Mouse (Mus musculus): Measurements from ENCODE around the gene Nfe2l3. TPM values are rescaled to one million over a fixed set of nuclear protein-coding genes. Genes with fewer than 3 reads are reported as not detected.

Gene Nfe2l3
- polyA plus RNA-seq, 1 experiment from 2014 or later: 0.95 TPM

DNA sequence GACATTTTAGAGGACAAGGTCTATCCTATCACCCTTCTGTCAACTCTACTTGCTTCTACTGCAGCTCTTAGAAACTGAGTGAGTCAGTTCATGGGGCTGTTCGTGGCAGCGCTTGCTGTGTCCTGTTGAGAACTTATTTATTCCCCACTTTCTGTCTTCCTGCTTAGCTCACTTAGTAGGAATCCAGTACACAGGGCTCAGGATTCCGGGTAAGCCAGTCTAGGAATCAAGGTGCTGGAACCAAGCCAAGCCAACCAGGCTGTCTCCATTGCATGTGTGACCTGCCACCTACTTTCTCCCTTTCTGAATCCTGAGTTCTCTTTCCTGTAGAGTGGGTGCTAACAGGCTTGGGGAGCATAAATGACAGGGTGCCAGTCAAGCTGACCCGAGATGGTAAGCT lies 5.2 kb downstream of the Nfe2l3 start:
- Histone ChIP-seq H3K9me3 (ENCODE audit: control insufficient read depth, low read length) (no peaks in the 10 kb centered on the region), H3K4me3 (ENCODE audit: low read length) (no peak overlapping the region), H3K9ac (ENCODE audit: low read depth, low read length) (no peak overlapping the region), H3K4me2 (ENCODE audit: low read depth, low read length) (no peak overlapping the region), H3K4me1 (ENCODE audit: control insufficient read depth, insufficient read depth, low read length) (no peaks in the 10 kb centered on the region), H3K36me3 (ENCODE audit: control insufficient read depth, insufficient read depth, low read length) (no peaks in the 10 kb centered on the region), H3K27ac (ENCODE audit: low read length) (no peak overlapping the region), H3K27me3 (replicated peaks; ENCODE audit: control insufficient read depth, insufficient read depth, low read length) (peaks cover 19% of the 10 kb centered on the region)
- WGBS: 68% methylated on average over 4 of the region's 4 CpGs
- no peak for ATAC-seq

GRCm38 (mm10) chr6:51438826-51439330 lies 6.4 kb downstream of the Nfe2l3 start:
- 88% methylated on average over 9 of the region's 9 CpGs for WGBS
- Histone ChIP-seq H3K27ac (ENCODE audit: low read length) (no peak overlapping the region), H3K9me3 (ENCODE audit: control insufficient read depth, low read length) (no peaks in the 10 kb centered on the region), H3K4me1 (ENCODE audit: control insufficient read depth, insufficient read depth, low read length) (no peaks in the 10 kb centered on the region), H3K27me3 (replicated peaks; ENCODE audit: control insufficient read depth, insufficient read depth, low read length) (peaks cover 8% of the 10 kb centered on the region), H3K4me2 (ENCODE audit: low read depth, low read length) (no peak overlapping the region), H3K36me3 (ENCODE audit: control insufficient read depth, insufficient read depth, low read length) (no peaks in the 10 kb centered on the region), H3K4me3 (ENCODE audit: low read length) (no peak overlapping the region), H3K9ac (ENCODE audit: low read depth, low read length) (no peak overlapping the region)
- no peak for ATAC-seq

DNA sequence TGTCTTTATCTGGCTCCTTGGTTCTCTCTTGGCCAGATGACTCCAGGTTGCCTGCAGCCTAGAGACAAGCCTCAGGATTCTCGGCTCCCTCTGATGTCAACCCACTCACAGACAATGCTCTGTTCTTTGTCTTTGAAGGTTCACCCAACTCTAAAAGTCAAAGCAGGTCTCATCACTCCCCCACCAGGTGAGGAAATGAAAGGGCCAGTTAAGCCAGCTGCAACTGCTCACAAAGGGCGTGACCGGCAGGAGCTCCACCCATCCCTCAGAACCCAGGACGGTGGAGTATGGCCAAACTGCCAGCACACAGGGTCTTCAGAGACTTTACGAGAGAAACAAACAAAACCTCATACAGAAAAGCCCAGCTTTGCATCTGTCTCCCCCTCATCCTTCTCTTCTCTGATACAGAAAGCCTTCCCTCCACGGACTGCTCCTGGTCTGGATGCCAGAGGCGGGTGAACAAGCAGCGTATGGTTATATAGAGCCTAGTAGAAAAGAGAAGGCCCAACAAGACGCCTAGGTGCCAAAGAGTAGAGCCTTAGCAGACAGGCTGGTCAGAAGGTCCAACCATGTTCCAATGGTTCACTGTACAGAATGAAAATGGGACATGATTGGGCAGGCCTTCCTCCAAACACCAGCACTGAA lies 9.8 kb downstream of the Nfe2l3 start:
- Histone ChIP-seq H3K27me3 (replicated peaks; ENCODE audit: control insufficient read depth, insufficient read depth, low read length) (no peaks in the 10 kb centered on the region), H3K4me3 (ENCODE audit: low read length) (no peak overlapping the region), H3K4me1 (ENCODE audit: control insufficient read depth, insufficient read depth, low read length) (no peaks in the 10 kb centered on the region), H3K4me2 (ENCODE audit: low read depth, low read length) (no peak overlapping the region), H3K9me3 (ENCODE audit: control insufficient read depth, low read length) (no peaks in the 10 kb centered on the region), H3K36me3 (ENCODE audit: control insufficient read depth, insufficient read depth, low read length) (no peaks in the 10 kb centered on the region), H3K27ac (ENCODE audit: low read length) (no peak overlapping the region), H3K9ac (ENCODE audit: low read depth, low read length) (no peak overlapping the region)
- 60% methylated on average over 9 of the region's 9 CpGs for whole genome bisulfite sequencing
- peak; percentile 53; the same call in 1 of the 2 replicates for ATAC-seq

DNA sequence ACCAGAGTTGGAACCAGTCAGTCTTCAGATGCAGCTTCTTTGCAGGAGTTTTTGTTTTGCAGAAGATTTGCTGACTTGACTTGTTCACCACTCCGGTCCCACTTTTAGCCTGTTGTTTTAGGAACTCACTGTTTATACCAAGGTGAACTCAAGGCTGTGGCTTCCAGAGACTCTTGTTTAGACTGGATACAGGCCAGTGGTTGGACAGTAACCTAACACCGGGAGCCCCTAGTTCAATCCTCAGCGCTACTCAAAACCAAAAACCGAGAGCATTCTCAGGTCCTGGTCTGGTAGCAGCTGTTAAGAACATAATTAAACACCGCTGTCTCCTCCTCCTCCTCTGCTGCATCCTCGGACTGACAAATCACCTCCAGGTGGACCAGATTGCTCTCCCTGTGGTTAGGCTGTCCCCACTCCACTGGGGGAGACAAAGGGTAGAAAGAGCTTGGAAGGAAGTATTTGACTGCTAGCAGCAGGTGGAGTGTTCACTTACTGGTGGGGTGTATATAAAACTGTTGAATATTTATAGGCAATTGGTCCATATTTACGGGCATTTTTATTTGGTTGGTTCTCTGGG lies 20.5 kb downstream of the Nfe2l3 start:
- H3K27me3 ChIP-seq (replicated peaks; ENCODE audit: control insufficient read depth, insufficient read depth, low read length): no peaks in the 10 kb centered on the region
- no peaks in the 10 kb centered on the region for H3K4me1 ChIP-seq (ENCODE audit: control insufficient read depth, insufficient read depth, low read length)
- no peaks in the 10 kb centered on the region for H3K9me3 ChIP-seq (ENCODE audit: control insufficient read depth, low read length)
- no peaks in the 10 kb centered on the region for H3K36me3 ChIP-seq (ENCODE audit: control insufficient read depth, insufficient read depth, low read length)
- no peak overlapping the region for H3K4me2 ChIP-seq (ENCODE audit: low read depth, low read length)
- H3K9ac ChIP-seq (ENCODE audit: low read depth, low read length): no peak overlapping the region
- no peak overlapping the region for H3K4me3 ChIP-seq (ENCODE audit: low read length)
- ATAC-seq: no peak
- 55% methylated on average over 7 of the region's 7 CpGs for WGBS
- H3K27ac ChIP-seq (ENCODE audit: low read length): no peak overlapping the region

GRCm38 (mm10) chr6:51454949-51455348 lies 22.5 kb downstream of the Nfe2l3 start:
- no peaks in the 10 kb centered on the region for H3K27me3 ChIP-seq (replicated peaks; ENCODE audit: control insufficient read depth, insufficient read depth, low read length)
- WGBS: 40% methylated on average over 3 of the region's 3 CpGs

DNA sequence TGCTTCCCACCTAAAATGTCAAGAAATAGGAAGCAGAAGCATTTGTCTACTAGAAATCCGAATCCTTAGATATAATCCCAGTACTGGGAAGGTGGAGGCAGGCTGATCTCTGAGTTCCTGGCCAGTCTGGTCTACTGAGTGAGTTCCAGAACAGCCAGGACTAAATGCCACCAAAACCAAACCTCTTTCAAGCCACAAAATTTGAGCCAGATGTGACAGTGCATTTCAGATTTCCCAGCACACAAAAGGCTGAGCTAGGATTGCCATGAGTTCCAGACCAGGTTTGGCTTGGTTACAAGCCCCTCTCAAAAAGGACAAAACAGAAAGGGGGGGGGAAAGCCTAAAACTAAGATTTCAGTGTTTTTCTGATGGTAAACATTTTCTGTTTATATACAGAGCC lies 23.7 kb downstream of the Nfe2l3 start:
- Histone ChIP-seq H3K4me1 (ENCODE audit: control insufficient read depth, insufficient read depth, low read length) (no peaks in the 10 kb centered on the region), H3K27me3 (replicated peaks; ENCODE audit: control insufficient read depth, insufficient read depth, low read length) (no peaks in the 10 kb centered on the region), H3K36me3 (ENCODE audit: control insufficient read depth, insufficient read depth, low read length) (peaks cover 8% of the 10 kb centered on the region; the same call in 1 of the 2 replicates), H3K27ac (ENCODE audit: low read length) (no peak overlapping the region), H3K4me3 (ENCODE audit: low read length) (no peak overlapping the region), H3K9ac (ENCODE audit: low read depth, low read length) (no peak overlapping the region), H3K9me3 (ENCODE audit: control insufficient read depth, low read length) (no peaks in the 10 kb centered on the region), H3K4me2 (ENCODE audit: low read depth, low read length) (no peak overlapping the region)
- ATAC-seq: no peak
- WGBS: 63% methylated on average over 1 of the region's 1 CpGs

More at GRCm38 (mm10) chr6:51454949-51455348, 22.5 kb downstream of the Nfe2l3 start:
- no peaks in the 10 kb centered on the region for H3K4me1 ChIP-seq (ENCODE audit: control insufficient read depth, insufficient read depth, low read length)
- no peak overlapping the region for H3K27ac ChIP-seq (ENCODE audit: low read length)
- H3K36me3 ChIP-seq (ENCODE audit: control insufficient read depth, insufficient read depth, low read length): 0 out of 2 replicates have a peak, but pooled peaks cover 3% of the 10 kb centered on the region
- no peak overlapping the region for H3K4me3 ChIP-seq (ENCODE audit: low read length)
- no peak overlapping the region for H3K9ac ChIP-seq (ENCODE audit: low read depth, low read length)
- H3K9me3 ChIP-seq (ENCODE audit: control insufficient read depth, low read length): no peaks in the 10 kb centered on the region
- H3K4me2 ChIP-seq (ENCODE audit: low read depth, low read length): no peak overlapping the region
- no peak for ATAC-seq

DNA sequence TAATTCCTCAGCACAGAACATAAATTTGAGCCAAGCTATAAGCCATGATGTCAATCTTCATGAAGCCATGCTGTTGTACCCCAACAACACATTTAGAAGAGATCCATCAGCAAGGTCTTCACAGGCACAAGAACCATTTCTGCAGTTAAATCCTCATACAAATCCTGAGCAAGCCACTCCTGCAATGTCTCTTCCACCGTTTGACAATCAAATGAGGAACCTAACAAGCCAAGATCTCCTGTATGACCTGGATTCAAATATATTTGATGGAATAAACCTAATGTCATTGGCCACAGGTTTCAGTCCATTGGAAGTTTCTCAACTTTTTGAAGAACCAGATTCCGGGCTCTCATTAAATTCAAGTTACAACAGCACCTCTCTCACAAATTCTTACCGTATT lies 24.8 kb downstream of the Nfe2l3 start:
- Histone ChIP-seq H3K4me1 (ENCODE audit: control insufficient read depth, insufficient read depth, low read length) (no peaks in the 10 kb centered on the region), H3K4me2 (ENCODE audit: low read depth, low read length) (no peak overlapping the region), H3K9me3 (ENCODE audit: control insufficient read depth, low read length) (no peaks in the 10 kb centered on the region), H3K27ac (ENCODE audit: low read length) (no peak overlapping the region), H3K4me3 (ENCODE audit: low read length) (no peak overlapping the region), H3K36me3 (ENCODE audit: control insufficient read depth, insufficient read depth, low read length) (peaks cover 13% of the 10 kb centered on the region; the same call in 1 of the 2 replicates), H3K9ac (ENCODE audit: low read depth, low read length) (no peak overlapping the region), H3K27me3 (replicated peaks; ENCODE audit: control insufficient read depth, insufficient read depth, low read length) (no peaks in the 10 kb centered on the region)
- ATAC-seq: no peak
- 70% methylated on average over 3 of the region's 3 CpGs for WGBS

- no peak for ATAC-seq
- no peak overlapping the region for H3K4me2 ChIP-seq (ENCODE audit: low read depth, low read length)
- H3K9ac ChIP-seq (ENCODE audit: low read depth, low read length): no peak overlapping the region
- H3K27ac ChIP-seq (ENCODE audit: low read length): no peak overlapping the region
- WGBS: 77% methylated on average over 8 of the region's 8 CpGs
- H3K9me3 ChIP-seq (ENCODE audit: control insufficient read depth, low read length): no peaks in the 10 kb centered on the region
- no peaks in the 10 kb centered on the region for H3K27me3 ChIP-seq (replicated peaks; ENCODE audit: control insufficient read depth, insufficient read depth, low read length)
- H3K4me1 ChIP-seq (ENCODE audit: control insufficient read depth, insufficient read depth, low read length): no peaks in the 10 kb centered on the region
- H3K4me3 ChIP-seq (ENCODE audit: low read length): no peak overlapping the region
- peaks cover 13% of the 10 kb centered on the region; the same call in 1 of the 2 replicates for H3K36me3 ChIP-seq (ENCODE audit: control insufficient read depth, insufficient read depth, low read length)
Observed at GRCm38 (mm10) chr6:51457770-51458387, 25.4 kb downstream of the Nfe2l3 start.

DNA sequence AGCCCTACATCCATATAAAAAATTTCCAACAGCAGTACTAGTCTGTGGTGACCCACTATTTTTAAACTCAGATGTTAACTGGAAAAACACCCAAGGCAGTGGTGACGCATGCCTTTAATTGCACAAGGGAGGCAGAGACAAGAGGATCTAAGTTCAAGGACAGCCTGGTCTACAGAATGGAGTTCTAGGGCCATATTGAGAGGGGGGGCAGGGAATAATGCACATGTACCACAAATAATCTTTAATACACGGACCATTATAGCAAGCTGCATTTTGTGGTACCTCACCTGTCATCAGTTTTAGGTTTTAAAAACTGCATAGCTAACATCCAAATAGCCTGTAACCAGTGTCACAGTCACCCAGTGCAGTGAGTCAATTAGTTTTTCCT lies 26.4 kb downstream of the Nfe2l3 start:
- Histone ChIP-seq H3K27ac (ENCODE audit: low read length) (no peak overlapping the region), H3K9ac (ENCODE audit: low read depth, low read length) (no peak overlapping the region), H3K27me3 (replicated peaks; ENCODE audit: control insufficient read depth, insufficient read depth, low read length) (no peaks in the 10 kb centered on the region), H3K36me3 (ENCODE audit: control insufficient read depth, insufficient read depth, low read length) (peaks cover 16% of the 10 kb centered on the region; the same call in 1 of the 2 replicates), H3K4me2 (ENCODE audit: low read depth, low read length) (no peak overlapping the region), H3K4me3 (ENCODE audit: low read length) (no peak overlapping the region), H3K9me3 (ENCODE audit: control insufficient read depth, low read length) (no peaks in the 10 kb centered on the region), H3K4me1 (ENCODE audit: control insufficient read depth, insufficient read depth, low read length) (no peaks in the 10 kb centered on the region)
- ATAC-seq: peak; percentile 33
- 53% methylated on average over 2 of the region's 2 CpGs for WGBS

All from intestine, embryonic 16.5 days (tissue).